Mouse (Mus musculus) kidney, adult 11 months (tissue): Measurements from ENCODE around the gene Dnmt3b.
A peak's percentile ranks its signal among the peaks of the same experiment; 100 is the strongest.
"Not testable (repeated sequence)": the region's sequence is repeated elsewhere in the genome, so short reads cannot be mapped to it uniquely, and the experiment has no call there.

Source experiments
- DNase-seq: peaks from one replicate; pipeline ENCODE4 v3.0.0; 2022

The Dnmt3b gene

GRCm38 (mm10) chr2:153638977-153639680, 10.1 kb upstream of the Dnmt3b start:
- no peak for DNase-seq

GRCm38 (mm10) chr2:153642496-153642895, 6.8 kb upstream of the Dnmt3b start:
- no peak for DNase-seq

- no peak for DNase-seq
Measured at GRCm38 (mm10) chr2:153642999-153643398, 6.3 kb upstream of the Dnmt3b start.

GRCm38 (mm10) chr2:153648773-153649297, 415 bp upstream of the Dnmt3b start:
- DNase-seq: no peak

- peak; percentile 48 for DNase-seq
Measured at GRCm38 (mm10) chr2:153650014-153650687, 901 bp downstream of the Dnmt3b start.

- no peak for DNase-seq
Measured at GRCm38 (mm10) chr2:153651681-153652080, 2.4 kb downstream of the Dnmt3b start.

- DNase-seq: not testable (repeated sequence)
Measured at GRCm38 (mm10) chr2:153657659-153658058, 8.4 kb downstream of the Dnmt3b start.

- no peak for DNase-seq
Measured at GRCm38 (mm10) chr2:153660616-153661015, 11.4 kb downstream of the Dnmt3b start.

GRCm38 (mm10) chr2:153665401-153665800, 16.2 kb downstream of the Dnmt3b start:
- DNase-seq: no peak

- no peak for DNase-seq
Measured at GRCm38 (mm10) chr2:153668754-153669376, 19.6 kb downstream of the Dnmt3b start.

- no peak for DNase-seq
Measured at GRCm38 (mm10) chr2:153670111-153670510, 20.9 kb downstream of the Dnmt3b start.

- DNase-seq: no peak
Measured at GRCm38 (mm10) chr2:153672619-153673018, 23.4 kb downstream of the Dnmt3b start.

- not testable (repeated sequence) for DNase-seq
Measured at GRCm38 (mm10) chr2:153675364-153675763, 26.1 kb downstream of the Dnmt3b start.

- no peak for DNase-seq
Measured at GRCm38 (mm10) chr2:153676944-153677343, 27.7 kb downstream of the Dnmt3b start.

GRCm38 (mm10) chr2:153677550-153677949, 28.3 kb downstream of the Dnmt3b start:
- DNase-seq: no peak

GRCm38 (mm10) chr2:153679959-153680358, 30.7 kb downstream of the Dnmt3b start:
- no peak for DNase-seq

- DNase-seq: not testable (repeated sequence)
Measured at GRCm38 (mm10) chr2:153693413-153693812, 44.2 kb downstream of the Dnmt3b start.

- peak; percentile 11 for DNase-seq
Measured at GRCm38 (mm10) chr2:153694462-153695085, 45.3 kb downstream of the Dnmt3b start.

- DNase-seq: no peak
Measured at GRCm38 (mm10) chr2:153696352-153696751, 47.1 kb downstream of the Dnmt3b start, which contains the start of gene Dnmt3c. Dnmt3c (plus strand) TSS chr2:153696652.

- DNase-seq: no peak
Measured at GRCm38 (mm10) chr2:153703389-153703788, 54.1 kb downstream of the Dnmt3b start.

- no peak for DNase-seq
Measured at GRCm38 (mm10) chr2:153710701-153711330, 61.6 kb downstream of the Dnmt3b start.

GRCm38 (mm10) chr2:153712646-153713091, 63.4 kb downstream of the Dnmt3b start:
- no peak for DNase-seq

- no peak for DNase-seq
Measured at GRCm38 (mm10) chr2:153713227-153713626, 64.0 kb downstream of the Dnmt3b start.
